Mouse (Mus musculus) forebrain, embryonic 14.5 days (tissue): ENCODE results near the gene H1foo. TPM values are rescaled to one million over a fixed set of nuclear protein-coding genes. Genes with fewer than 3 reads are reported as not detected.

ENCODE experiments used
- ATAC-seq: fragments of 200-750 bp; cut with Nextera tagmentation; 2 replicates; pipeline ENCODE4 v1.8.0; 2017; ENCODE audit warnings: mild to moderate bottlenecking, moderate library complexity
- DNase-seq: peaks from one replicate; pipeline ENCODE4 v3.0.0-alpha.2; 2015; ENCODE audit warnings: low spot score
- H3K27ac ChIP-seq: fragments of 300-500 bp; sonication (generic); 2 replicates; pipeline ENCODE4 v1.5.1; 2014; ENCODE audit warnings: low read depth, mild to moderate bottlenecking, control low read depth, low read length, moderate library complexity
- H3K27me3 ChIP-seq: fragments of 300-500 bp; sonication (generic); replicated peaks from 2 replicates; pipeline ENCODE4 v1.6.1; 2014; ENCODE audit warnings: low read length, control low read depth, mixed read lengths; ENCODE audit not compliant: control insufficient read depth, insufficient read depth
- H3K36me3 ChIP-seq: fragments of 300-500 bp; sonication (generic); 2 replicates; pipeline ENCODE4 v1.6.1; 2014; ENCODE audit warnings: low read length, control low read depth; ENCODE audit not compliant: control insufficient read depth, insufficient read depth
- H3K4me1 ChIP-seq: fragments of 300-500 bp; sonication (generic); 2 replicates; pipeline ENCODE4 v1.6.1; 2014; ENCODE audit warnings: antibody characterized with exemption, low read length, control low read depth; ENCODE audit not compliant: control insufficient read depth, insufficient read depth
- H3K4me2 ChIP-seq: fragments of 300-500 bp; sonication (generic); 2 replicates; pipeline ENCODE4 v1.6.1; 2014; ENCODE audit warnings: mild to moderate bottlenecking, control low read depth, low read length
- H3K4me3 ChIP-seq: fragments of 300-500 bp; sonication (generic); 2 replicates; pipeline ENCODE4 v1.5.1; 2014; ENCODE audit warnings: low read depth, low read length, control low read depth
- H3K9ac ChIP-seq: fragments of 300-500 bp; sonication (generic); 2 replicates; pipeline ENCODE4 v1.6.1; 2014; ENCODE audit warnings: mild to moderate bottlenecking, low read length, control low read depth, moderate library complexity
- H3K9me3 ChIP-seq: fragments of 300-500 bp; sonication (generic); replicated peaks from 2 replicates; pipeline ENCODE4 v1.6.1; 2016; ENCODE audit warnings: low read length, control low read depth, mixed read lengths; ENCODE audit not compliant: control insufficient read depth
- WGBS: fragments of 180-500 bp; shearing (Covaris S2); extraction: QIAGEN DNeasy Blood & Tissue Kit; methylation state at CpG from one replicate; pipeline ENCODE4 v1.1.7; 2014; 5-methylcytosine and 5-hydroxymethylcytosine counted together
- polyA plus RNA-seq: library from polyadenylated mRNA; unstranded; fragments of >200 nt; fragmentation: Nextera tagmentation; extraction: Ambion mirVana; gene quantifications from 2 replicates; pipeline ENCODE4 v1.2.1, GENCODE M21; 2014

The H1foo gene
- polyA plus RNA-seq, 1 experiment from 2014 or later: not detected

DNA sequence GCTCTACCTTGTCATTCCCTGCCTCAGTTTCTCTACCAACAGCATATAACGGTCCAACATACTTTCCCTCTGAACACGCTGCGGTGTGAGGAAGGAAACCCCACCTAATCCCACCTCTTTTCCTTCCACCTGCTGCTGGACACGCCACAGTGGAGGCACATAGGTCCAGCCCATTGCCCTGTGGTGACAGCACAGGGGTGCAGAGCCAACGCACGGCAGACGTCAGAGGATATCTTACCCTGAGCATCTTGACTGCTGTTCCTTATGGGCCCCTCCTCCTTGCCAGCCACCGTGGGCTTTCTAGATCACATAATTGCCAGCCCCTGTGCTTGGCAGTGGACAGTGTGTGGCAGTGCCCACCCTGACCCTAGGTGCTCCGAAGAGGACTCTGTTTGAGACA lies 45.7 kb downstream of the H1foo start:
- 0 out of 2 replicates have a peak overlapping the region, but pooled peaks have one; percentile 1 for H3K9ac ChIP-seq
- H3K4me3 ChIP-seq: no peak overlapping the region
- peaks cover 28% of the 10 kb centered on the region for H3K27me3 ChIP-seq
- H3K27ac ChIP-seq: no peak overlapping the region
- H3K4me2 ChIP-seq: peak overlapping the region; percentile 84
- no peak for DNase-seq
- 84% methylated on average over 9 of the region's 9 CpGs for WGBS
- ATAC-seq: no peak
- H3K36me3 ChIP-seq: no peaks in the 10 kb centered on the region
- peaks cover 5% of the 10 kb centered on the region; the same call in 1 of the 2 replicates for H3K4me1 ChIP-seq
- no peaks in the 10 kb centered on the region for H3K9me3 ChIP-seq

DNA sequence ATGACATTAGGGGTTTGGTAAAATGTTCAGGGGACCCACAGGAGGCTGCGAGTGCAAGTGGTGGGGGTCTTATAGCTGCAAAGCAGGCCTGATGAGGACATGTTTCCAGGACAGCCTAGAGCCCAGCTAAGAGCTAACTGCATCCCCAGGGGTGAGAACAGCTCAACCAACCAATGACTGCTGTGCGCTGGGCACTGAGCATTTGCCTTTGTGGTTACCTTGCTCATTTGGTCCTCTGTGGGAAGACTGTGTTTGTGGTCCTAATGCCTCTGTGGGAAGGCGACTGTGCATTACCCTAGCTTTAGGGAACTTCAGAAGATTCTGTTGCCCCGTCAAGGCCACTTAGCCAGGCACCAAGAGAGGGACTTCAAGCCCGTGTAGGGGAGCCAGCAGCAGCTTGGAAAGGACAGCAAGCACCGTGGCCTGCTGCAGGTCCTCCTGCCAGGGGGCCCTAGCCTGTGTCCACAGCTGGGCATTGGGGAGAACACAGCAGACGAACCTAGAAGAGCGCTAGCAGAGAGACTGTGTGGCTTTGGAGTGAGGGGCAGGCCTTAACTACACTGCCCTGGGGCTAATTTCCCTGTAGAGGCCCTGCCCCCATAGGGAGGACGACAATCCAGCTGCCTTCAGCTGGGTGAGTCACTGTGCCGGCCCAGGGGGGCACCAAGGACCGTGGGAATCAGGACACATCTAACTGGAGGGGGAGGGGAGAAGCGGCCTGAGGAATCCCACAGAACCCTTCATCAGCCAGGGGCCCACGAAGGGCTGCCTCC lies 46.6 kb downstream of the H1foo start:
- Histone ChIP-seq H3K36me3 (no peaks in the 10 kb centered on the region), H3K4me3 (peak overlapping the region; percentile 22), H3K9ac (peak overlapping the region; percentile 30), H3K4me1 (peaks cover 5% of the 10 kb centered on the region; the same call in 1 of the 2 replicates), H3K4me2 (peak overlapping the region; percentile 84), H3K27me3 (peaks cover 30% of the 10 kb centered on the region), H3K27ac (no peak overlapping the region), H3K9me3 (no peaks in the 10 kb centered on the region)
- ATAC-seq (no peak), DNase-seq (no peak)
- WGBS: 26% methylated on average over 13 of the region's 13 CpGs

DNA sequence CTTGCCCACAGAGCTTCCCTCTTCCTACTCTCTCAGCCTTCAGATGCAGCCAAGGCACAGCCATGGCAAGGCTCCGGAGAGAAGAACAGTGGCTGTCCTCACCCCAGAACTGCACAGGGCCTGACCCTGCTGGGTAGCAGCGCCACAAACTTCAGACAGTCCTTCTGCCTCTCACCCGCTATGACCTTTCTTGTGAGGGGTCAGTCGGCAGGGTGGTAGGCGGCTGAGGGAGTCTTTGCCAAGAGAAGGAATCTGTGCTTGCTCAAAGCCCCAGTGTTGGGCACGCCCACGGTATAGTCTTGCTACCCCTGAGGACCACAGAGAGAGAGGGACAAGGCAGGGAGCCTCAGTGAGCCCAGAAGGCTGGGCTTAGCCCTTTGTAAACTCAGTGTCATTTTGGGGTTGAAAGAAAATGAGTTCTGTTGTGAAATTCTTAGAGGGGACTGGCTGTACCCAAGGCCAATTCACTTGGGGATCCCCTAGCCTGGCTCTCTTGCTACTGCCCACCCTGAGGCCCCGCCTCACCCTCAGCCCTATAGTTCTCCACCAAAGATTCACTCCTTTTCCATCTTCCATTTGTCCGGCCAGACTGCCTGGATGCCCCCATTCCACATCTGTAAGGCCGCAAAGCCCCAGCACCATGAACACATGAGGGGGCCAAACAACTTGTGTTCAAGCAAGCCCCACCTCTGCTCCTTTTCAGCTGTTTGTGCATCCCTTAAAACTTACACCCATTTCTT lies 47.3 kb downstream of the H1foo start:
- no peak overlapping the region for H3K27ac ChIP-seq
- WGBS: 34% methylated on average over 10 of the region's 10 CpGs
- no peak for DNase-seq
- ATAC-seq: no peak
- no peaks in the 10 kb centered on the region for H3K9me3 ChIP-seq
- H3K4me2 ChIP-seq: peak overlapping the region; percentile 84
- H3K4me1 ChIP-seq: peaks cover 5% of the 10 kb centered on the region; the same call in 1 of the 2 replicates
- H3K9ac ChIP-seq: peak overlapping the region; percentile 30; the same call in 1 of the 2 replicates
- peak overlapping the region; percentile 22 for H3K4me3 ChIP-seq
- H3K36me3 ChIP-seq: no peaks in the 10 kb centered on the region
- H3K27me3 ChIP-seq: peaks cover 30% of the 10 kb centered on the region

DNA sequence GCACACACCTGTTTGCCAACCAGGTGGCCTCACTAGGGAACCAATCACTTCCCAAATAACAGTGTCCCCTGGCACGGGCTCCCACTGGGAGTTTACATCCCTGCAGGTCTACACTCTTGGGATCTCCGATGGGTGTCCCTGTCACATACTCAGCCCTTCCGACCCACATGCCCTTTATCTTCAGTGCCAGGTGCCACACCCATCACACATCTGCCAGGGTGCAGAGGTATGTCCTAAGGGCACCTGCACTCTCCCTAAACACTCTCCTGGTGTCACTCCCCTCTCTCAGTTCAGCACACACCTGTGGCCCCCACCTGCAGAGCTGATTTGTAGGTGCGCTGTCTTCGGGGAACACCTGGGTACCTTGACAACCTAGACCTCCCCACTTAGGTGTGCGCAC lies 48.2 kb downstream of the H1foo start:
- peak overlapping the region; percentile 84 for H3K4me2 ChIP-seq
- H3K36me3 ChIP-seq: no peaks in the 10 kb centered on the region
- DNase-seq: no peak
- peak overlapping the region; percentile 53 for H3K4me3 ChIP-seq
- H3K4me1 ChIP-seq: peaks cover 5% of the 10 kb centered on the region; the same call in 1 of the 2 replicates
- no peak overlapping the region for H3K27ac ChIP-seq
- WGBS: 55% methylated on average over 6 of the region's 6 CpGs
- no peaks in the 10 kb centered on the region for H3K9me3 ChIP-seq
- ATAC-seq: no peak
- H3K27me3 ChIP-seq: peaks cover 30% of the 10 kb centered on the region
- peak overlapping the region; percentile 60 for H3K9ac ChIP-seq

DNA sequence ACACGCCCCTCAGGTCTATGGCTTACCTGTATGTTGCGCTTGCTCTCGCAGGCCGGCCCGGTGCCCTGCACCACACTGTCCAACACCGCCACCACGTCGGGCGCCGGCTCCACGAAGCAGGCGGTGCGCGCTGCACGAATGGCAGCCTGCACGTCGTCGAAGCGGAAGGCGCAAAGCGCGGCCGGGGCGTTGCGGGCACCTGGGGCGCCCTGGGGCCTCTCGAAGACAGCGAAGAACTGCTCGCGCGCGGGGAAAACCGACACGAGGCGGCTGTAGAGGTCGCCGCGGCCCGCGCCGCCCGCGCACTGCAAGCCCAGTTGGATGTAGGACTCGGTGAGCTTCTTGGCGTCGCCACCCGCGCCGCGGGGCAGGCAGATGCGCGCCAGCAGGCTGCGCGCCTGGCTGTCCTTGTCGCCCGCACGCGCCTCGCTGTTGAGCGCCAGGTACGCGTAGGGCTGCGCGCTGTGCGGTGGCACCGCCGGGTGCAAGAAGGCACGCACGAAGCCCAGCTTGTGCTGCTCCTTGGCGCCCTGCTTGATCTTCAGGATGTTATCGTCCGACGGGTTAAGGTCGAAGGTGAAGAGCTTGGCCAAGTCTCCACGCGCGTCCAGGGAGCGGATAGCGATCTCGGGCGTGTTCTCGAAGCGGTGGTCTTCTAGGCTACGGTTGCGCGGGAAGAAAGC lies 48.9 kb downstream of the H1foo start:
- ATAC-seq (peak; percentile 18; the same call in 1 of the 2 replicates), DNase-seq (peak; percentile 46)
- peak overlapping the region; percentile 53 for H3K4me3 ChIP-seq
- H3K9me3 ChIP-seq: no peaks in the 10 kb centered on the region
- H3K36me3 ChIP-seq: no peaks in the 10 kb centered on the region
- peaks cover 30% of the 10 kb centered on the region for H3K27me3 ChIP-seq
- H3K27ac ChIP-seq: peak overlapping the region; percentile 39; the same call in 1 of the 2 replicates
- peak overlapping the region; percentile 84 for H3K4me2 ChIP-seq
- 3% methylated on average over 74 of the region's 86 CpGs for WGBS
- H3K9ac ChIP-seq: peak overlapping the region; percentile 60
- peaks cover 5% of the 10 kb centered on the region; the same call in 1 of the 2 replicates for H3K4me1 ChIP-seq

DNA sequence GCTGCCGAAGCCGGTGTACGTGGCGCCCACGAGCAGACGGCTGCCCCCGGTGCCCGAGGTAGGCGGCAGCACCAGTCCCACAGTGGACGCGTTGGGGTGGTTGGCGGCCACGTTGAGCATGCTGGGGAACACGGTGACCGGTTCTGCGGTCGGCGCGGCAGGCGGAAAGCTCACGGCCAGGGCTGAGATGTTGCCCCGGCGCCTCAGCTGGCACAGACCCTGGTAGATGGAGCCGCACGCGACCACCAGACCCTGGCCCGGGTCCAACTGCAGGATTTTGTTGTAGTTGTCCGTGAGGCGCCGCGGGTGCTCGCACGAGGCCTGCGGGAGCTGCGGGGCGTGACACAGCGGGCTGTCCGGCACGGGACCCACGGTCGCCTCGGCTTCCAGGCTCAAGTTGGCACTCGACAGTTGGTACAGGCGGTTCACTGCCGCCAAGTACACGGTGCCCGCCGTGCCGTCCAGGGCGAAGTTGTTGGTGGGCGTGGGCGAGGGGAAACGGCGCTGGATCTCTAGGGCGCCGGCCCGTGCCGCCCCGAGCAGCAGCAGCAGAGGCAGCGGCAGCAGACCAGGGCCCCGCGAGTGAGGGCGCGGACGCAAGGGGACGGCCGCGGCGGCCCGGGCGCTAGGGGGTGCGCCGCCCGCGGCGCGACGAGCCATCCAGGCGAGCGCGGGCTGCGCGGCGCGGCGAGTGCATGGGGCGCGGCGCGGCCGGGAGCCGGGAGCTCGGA lies 49.6 kb downstream of the H1foo start:
- DNase-seq (peak; percentile 37), ATAC-seq (peak; percentile 30)
- Histone ChIP-seq H3K4me3 (peak overlapping the region; percentile 53), H3K36me3 (no peaks in the 10 kb centered on the region), H3K4me1 (peaks cover 5% of the 10 kb centered on the region; the same call in 1 of the 2 replicates), H3K27me3 (peaks cover 30% of the 10 kb centered on the region), H3K4me2 (peak overlapping the region; percentile 84), H3K9me3 (no peaks in the 10 kb centered on the region), H3K27ac (no peak overlapping the region), H3K9ac (peak overlapping the region; percentile 60)
- WGBS: under 1% methylated on average over 83 of the region's 93 CpGs

DNA sequence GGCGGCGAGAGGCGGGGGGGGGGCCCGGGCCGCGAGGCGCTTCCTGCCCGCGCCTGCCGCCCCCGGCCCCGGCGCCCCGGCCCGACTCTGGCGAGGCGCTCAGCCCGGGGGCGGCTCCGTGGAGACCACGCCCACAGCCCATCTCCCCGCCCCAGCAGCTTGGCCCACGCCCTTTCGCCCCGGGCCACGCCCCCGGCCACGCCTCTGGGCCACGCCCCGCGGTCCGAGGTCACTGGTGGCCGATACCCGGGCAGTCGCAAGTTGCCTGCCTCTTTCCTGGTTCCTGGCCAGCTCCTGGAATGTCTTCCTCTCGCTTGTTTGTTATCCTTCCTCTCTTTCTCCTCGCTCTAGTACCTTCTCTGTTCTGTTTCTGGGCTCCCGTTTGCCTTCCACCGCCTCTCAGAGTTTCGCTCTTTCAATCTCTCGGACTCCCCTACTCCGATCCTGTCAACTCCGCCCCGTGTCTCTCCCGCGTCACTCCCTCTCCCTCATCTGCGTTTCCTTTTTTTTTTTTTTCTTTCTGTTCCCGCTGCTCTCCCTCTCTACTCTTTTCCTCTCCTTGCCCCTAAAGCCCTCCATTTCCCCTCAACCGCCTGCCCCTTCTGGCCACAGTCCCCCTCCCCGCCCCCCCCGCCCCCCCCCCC lies 50.3 kb downstream of the H1foo start, which contains the start of gene Plxnd1:
Gene Plxnd1, minus strand, starts transcription at position 129 of the 644 bp plus-strand sequence.
- peak within 1 kb of the TSS; percentile 39; the same call in 1 of the 2 replicates for H3K27ac ChIP-seq
- DNase-seq (peak; percentile 73), ATAC-seq (peak; percentile 73)
- peak within 1 kb of the TSS; percentile 53 for H3K4me3 ChIP-seq
- H3K4me1 ChIP-seq: peaks cover 5% of the 10 kb centered on the region; the same call in 1 of the 2 replicates
- WGBS: 3% methylated on average over 21 of the region's 51 CpGs
- no peaks in the 10 kb centered on the region for H3K36me3 ChIP-seq
- H3K4me2 ChIP-seq: peak within 1 kb of the TSS; percentile 84
- H3K9ac ChIP-seq: peak within 1 kb of the TSS; percentile 60
- no peaks in the 10 kb centered on the region for H3K9me3 ChIP-seq
- peaks cover 30% of the 10 kb centered on the region for H3K27me3 ChIP-seq
